Mouse (Mus musculus) Muller cell, postnatal 12 days (primary cell): ENCODE measurements around the gene Rab11fip4.

Experiments used
- DNase-seq: peaks from one replicate; pipeline ENCODE4 v3.0.0-alpha.2; 2015; ENCODE audit errors: inconsistent ontology term

The Rab11fip4 gene

GRCm38 (mm10) chr11:79652921-79653575, 62.0 kb downstream of the Rab11fip4 start:
- DNase-seq, result no peak

- DNase-seq, result no peak
These were observed 63.4 kb downstream of the Rab11fip4 start for GRCm38 (mm10) chr11:79654407-79654831.

GRCm38 (mm10) chr11:79655592-79655991, 64.6 kb downstream of the Rab11fip4 start:
- DNase-seq, result no peak

- DNase-seq, result no peak
These were observed 65.5 kb downstream of the Rab11fip4 start for GRCm38 (mm10) chr11:79656491-79656890.

GRCm38 (mm10) chr11:79657053-79657452, 66.0 kb downstream of the Rab11fip4 start:
- no peak for DNase-seq

GRCm38 (mm10) chr11:79658205-79658825, 67.3 kb downstream of the Rab11fip4 start:
- no peak for DNase-seq

- DNase-seq, result peak; percentile 93
These were observed 69.6 kb downstream of the Rab11fip4 start for GRCm38 (mm10) chr11:79660361-79661205.

- no peak for DNase-seq
These were observed 71.0 kb downstream of the Rab11fip4 start for GRCm38 (mm10) chr11:79661877-79662545.

GRCm38 (mm10) chr11:79663158-79663557, 72.1 kb downstream of the Rab11fip4 start:
- DNase-seq, result no peak

- no peak for DNase-seq
These were observed 72.6 kb downstream of the Rab11fip4 start for GRCm38 (mm10) chr11:79663570-79663969.

- no peak for DNase-seq
These were observed 75.5 kb downstream of the Rab11fip4 start for GRCm38 (mm10) chr11:79666544-79666943.

GRCm38 (mm10) chr11:79669210-79669609, 78.2 kb downstream of the Rab11fip4 start:
- no peak for DNase-seq

- DNase-seq, result peak; percentile 30
These were observed 78.9 kb downstream of the Rab11fip4 start for GRCm38 (mm10) chr11:79669947-79670346.

- DNase-seq, result no peak
These were observed 79.5 kb downstream of the Rab11fip4 start for GRCm38 (mm10) chr11:79670411-79670945.

- no peak for DNase-seq
These were observed 80.8 kb downstream of the Rab11fip4 start for GRCm38 (mm10) chr11:79671668-79672281.

- DNase-seq, result no peak
These were observed 82.1 kb downstream of the Rab11fip4 start for GRCm38 (mm10) chr11:79673072-79673471.

GRCm38 (mm10) chr11:79673717-79674116, 82.7 kb downstream of the Rab11fip4 start:
- no peak for DNase-seq

- no peak for DNase-seq
These were observed 83.2 kb downstream of the Rab11fip4 start for GRCm38 (mm10) chr11:79674231-79674630.

- peak; percentile 32 for DNase-seq
These were observed 83.6 kb downstream of the Rab11fip4 start for GRCm38 (mm10) chr11:79674632-79675031.

GRCm38 (mm10) chr11:79675285-79675684, 84.3 kb downstream of the Rab11fip4 start:
- peak; percentile 59 for DNase-seq

GRCm38 (mm10) chr11:79675994-79676393, 85.0 kb downstream of the Rab11fip4 start:
- no peak for DNase-seq
